Mouse (Mus musculus): ENCODE data around the gene Rbm3.

Rbm3 gene

DNA sequence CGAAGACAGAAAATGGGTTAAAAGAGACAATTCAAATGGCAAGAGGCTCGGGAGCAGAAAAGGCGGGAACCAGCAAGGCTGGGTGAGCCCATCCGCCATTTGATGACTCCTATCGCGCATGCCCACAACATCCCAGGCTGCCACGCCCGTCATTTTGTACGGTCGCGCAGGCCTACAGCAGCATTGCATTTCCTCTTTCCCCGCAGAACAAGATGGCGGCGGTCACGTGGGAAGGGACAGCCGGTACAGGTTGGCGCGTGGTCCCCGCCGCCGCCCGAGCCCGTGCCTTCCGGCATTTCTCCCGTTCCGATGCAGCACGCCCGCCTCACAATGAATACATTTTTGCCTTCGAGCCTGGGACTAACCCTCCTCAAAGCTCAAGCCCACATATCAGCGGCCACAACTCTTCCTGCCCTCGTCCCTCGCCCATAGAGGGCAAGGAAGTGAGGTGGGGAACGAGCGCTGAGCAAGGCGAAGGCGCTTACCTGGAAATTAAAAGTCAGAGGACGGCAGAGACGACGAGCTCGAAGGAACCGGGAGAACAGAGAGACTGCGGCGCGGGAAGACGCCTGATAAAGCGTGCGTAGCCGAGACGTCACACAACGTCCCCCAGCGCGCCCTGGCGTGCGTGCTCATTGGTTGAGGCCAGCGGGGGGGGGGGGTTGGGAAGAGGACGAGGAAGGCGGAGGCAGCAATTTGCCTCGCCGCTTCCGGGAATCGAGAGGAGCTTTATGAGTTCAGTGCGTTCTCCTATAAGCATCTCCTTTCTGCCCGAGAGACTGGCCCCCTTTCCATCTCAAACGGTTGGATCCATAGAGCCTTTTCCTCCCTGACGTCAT lies at the start of gene Rbm3:
Gene Rbm3 (minus strand): TSS at position 728 of the 839 bp plus-strand sequence.
- peak; percentile 89 for DNase-seq (ENCODE audit: low spot score)

DNA sequence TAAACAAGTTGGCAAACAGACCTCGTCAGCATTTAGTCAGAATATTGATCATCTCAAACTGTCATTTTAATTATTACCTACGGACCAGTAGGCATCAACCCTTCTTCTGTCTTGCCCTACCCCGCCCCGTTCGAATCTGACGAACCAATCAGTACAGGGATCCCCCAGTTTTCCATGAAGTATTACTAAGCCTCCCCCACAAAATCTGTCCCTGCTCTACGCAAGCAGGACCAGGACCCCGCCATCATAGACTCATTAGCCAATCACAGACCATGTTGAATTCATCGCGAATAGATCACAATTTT lies 47.7 kb upstream of the Rbm3 start, which contains the start of gene Ebp:
Gene Ebp (minus strand): TSS at position 94 of the 305 bp plus-strand sequence.
- no peak for DNase-seq (ENCODE audit: low spot score)

DNA sequence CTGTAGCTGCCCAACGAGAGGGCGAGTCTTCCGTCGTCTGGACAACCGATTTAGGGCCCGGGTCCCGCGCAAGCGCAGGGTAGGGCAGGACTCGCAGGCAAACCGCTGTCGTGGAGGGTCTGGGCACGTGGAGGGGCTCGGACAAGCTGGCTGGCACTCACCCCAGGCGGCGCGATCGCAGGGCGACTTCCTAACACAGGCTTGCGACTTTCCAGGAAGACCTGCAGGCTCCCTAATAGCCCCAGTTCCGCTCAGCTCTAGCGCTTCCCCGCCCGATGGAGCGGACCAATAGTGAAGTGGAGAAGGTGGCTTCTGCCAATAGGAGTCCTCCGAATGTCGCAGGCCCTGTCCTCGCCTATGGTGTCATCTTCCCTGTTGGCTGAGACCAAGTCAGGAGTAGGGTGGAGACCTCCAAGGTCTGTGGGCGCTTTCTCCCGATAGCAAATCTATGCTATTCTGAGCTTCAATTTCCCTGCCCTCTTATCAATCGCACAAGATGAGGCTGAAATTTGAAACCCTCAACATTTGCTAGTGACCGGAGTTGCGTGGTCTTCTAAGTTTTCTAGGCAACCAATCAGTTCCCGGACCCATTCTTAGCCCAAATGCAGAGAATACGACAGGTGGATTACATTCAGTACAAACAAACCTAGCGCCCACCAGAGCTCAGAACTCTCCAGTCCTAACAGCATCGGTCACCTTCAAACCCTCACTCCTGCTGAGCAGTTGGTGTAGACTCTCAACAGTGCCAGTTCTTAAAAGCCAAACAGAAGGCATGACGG lies 47.1 kb upstream of the Rbm3 start:
- peak; percentile 78 for DNase-seq (ENCODE audit: low spot score)

DNA sequence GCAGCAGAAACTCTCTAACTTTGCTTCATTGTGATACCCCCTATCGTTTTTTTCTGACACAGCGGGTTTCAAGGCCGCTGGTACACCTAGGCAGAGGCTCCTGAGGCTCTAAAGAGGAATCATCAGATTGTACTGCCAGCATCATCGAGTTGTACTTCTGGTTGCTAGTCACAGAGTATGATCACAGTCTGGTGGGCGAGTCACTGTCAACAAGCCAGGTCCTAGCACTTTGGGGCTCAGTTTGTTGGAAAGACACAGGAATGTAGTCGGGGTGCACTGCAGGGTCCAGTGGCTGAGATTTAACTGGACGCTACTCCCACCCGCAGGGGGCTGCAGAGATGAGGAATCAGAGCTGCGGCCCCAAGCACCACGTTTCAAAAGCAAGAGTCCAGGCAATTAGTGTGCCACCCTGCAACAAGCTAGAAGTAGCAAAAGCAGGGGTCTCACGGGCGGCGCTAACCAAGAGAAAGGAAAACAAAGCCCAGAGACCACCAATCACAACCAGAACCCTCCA lies 46.5 kb upstream of the Rbm3 start:
- DNase-seq (ENCODE audit: low spot score), result no peak

DNA sequence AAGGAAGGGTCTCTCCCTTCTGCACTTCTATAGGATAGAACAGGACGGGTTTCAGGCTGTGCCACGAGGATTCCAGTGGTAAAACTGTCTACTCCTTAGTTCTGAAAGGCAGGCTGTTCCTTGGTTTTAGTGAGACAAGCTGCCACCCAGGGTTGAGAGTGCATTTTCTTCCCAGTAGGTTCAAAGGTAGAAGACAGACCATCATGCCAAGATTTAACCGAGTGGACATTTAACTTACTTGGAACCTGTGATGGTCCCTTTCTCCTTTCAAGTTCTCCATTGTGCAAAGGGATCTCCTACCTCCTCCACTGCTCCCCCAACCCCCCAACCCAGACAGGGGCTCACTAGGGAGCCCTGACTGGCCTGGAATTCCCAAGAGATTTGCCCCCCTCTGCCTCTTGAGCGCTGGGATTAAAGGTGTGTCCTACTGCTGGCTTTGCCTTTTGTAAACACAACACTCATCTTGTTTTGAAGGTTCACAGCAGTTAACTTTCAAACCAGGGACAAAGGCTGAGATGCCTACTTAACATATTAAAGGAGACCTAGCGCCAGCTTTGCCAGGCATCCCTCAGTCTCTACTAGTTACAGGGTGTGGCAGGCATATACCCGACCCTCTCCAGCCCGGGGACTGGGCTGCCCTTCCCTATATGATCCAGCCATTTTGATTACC lies 37.3 kb upstream of the Rbm3 start:
- no peak for DNase-seq (ENCODE audit: low spot score)

DNA sequence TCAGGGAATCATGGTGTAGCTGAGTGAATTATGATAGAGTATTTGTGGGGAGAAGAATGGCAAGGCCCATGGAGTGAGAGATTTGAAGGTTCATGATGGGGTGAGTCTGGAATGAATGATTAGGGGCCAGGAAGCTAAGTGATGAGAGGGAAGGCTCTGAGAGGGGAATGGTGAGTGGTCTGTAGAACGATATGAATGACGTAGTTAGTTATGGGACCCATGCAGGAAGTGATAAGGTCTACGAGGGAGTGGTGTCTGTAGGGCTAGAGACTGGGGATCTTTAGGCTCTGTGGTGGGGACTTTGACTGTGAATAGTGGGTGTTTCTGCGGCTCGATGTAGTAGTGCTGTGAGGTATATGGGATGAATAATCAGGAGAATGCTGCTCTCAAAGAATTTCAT lies 34.0 kb upstream of the Rbm3 start:
- no peak for DNase-seq (ENCODE audit: low spot score)

DNA sequence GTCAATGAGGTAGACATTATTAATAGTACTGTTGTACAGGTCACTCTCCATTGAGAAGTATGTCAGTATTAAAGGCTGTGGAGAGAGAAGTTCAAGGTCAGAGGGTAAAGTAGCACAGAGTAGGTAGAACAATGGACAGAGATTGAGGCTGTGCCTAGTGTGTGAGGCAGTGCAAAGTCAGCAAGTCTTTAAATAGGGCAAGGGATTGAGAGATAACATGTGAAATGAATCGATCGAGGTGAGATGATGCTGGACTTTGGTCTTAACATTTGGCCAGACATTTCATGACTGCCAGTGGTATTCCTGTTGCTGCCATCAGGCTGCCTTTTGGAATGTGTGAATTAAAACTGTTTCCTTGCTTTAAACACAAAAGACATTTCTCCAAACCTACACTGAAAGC lies 33.2 kb upstream of the Rbm3 start:
- DNase-seq (ENCODE audit: low spot score), result no peak

DNA sequence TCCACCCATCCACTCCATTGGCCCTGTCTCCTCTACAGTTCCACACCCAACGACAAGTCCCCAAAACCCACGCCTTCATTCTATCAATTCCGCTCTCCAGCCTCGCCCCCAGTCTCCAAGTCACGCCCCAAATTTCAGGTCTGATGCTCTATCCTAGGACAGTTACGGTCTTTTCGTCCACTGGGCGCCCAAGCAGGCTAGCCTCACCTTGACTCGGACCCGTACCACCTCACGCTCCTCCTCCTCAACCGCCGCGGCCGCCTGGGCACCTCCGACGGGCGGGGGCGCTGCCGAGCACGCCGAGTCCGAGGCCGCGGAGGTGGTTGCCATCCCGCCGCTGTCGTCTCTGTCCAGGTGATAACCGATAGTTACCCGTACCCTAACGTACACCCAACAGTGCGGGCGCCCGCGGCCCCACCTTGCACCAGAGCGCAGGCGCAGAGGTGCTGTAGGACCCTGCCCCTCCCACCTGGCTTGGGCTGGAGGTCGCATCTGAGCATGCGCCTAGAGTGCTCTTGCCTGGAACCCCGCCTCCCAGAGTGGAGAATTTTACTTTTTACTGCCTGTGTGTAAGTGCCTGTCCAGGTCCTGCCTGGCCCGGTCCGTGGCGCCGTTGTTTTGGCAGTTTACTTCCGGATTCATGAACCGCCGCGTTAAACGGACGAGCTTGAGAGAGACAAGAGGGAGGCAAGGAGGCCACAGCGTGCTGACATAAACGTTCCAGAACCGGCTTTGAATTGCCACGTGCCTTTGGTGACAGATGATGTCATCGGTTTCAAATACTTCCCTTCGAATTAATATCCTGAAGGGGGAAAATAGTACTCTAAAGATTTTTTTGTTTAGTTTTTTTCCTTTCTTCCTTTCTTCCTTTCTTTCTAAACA lies 30.1 kb upstream of the Rbm3 start, which contains the start of gene Tbc1d25:
Gene Tbc1d25 (minus strand): TSS at position 678 of the 882 bp plus-strand sequence.
- DNase-seq (ENCODE audit: low spot score), result peak; percentile 85

DNA sequence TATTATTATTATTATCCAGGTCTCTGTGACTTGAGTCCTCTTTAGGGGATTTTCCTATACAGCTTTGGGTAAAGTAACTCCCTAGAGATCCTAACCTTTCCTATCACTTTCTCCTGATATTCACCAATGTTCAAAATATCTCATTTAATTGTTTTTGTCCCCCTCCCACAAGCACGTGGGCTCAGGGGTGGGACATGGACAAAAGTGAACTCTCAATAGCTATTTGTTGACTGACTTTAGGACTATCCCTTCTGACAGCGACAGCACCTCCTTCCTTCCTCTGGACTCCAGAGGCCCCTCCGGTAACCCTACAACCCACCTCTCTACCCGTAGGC lies 29.5 kb upstream of the Rbm3 start:
- no peak for DNase-seq (ENCODE audit: low spot score)

DNA sequence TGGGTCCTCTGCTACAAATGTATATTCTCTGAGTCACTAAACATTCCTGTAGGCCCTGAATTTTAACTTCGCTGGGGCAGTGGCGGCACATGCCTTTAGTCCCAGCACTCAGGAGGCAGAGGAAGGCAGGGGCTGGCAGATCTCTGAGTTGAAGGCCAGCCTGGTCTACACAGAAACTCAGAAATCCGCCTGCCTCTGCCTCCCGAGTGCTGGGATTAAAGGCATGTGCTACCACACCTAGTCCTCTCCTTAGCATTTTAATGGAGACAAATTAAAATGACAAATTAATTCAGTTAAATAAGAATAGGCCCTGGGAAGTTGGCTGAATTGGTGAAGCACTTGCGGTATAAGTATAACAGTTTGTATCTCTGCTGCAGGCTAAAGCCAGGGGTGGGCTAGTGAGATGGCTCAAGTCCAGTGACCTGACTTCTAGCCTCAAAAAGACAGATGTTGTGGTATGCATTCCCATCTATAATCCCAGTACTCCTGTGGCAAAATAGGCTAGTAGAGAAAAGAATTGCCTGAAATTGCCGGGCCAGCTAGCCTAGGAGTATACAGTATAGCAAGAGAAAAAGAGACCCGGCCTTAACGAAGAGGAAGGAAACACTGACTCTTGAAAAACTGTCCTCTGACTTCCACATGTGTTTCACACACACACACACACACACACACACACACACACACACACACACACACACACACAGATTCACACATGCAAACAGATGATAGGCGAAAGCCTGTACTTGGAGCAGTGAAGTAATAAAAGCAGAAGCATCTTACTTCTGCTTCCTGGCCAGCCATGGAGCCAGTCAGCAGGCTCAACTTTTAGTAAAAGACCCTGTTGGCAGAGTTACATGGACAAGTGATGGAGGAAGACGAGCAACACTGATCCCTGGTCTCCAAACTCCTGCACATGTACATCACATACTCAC lies 22.3 kb upstream of the Rbm3 start:
- no peak for DNase-seq (ENCODE audit: low spot score)

DNA sequence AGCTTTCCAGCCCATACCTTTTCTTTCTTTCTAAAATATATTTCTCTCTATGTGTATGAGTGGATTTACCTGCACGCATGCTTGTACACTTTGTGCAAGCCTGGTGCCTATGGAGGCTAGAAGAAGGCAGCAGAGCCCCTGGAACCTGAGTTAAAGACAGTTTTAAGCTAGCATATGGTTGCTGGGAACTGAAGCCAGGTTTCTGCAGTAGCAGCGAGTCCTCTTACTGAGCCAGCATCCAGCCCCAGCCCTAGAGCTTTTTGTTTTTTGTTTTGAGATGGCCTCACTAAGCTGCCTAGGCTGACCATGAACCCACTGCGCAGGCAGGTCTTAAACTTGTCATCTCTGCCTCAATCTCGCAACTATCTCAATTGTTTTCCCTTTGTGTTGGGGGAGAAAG lies 18.8 kb upstream of the Rbm3 start:
- no peak for DNase-seq (ENCODE audit: low spot score)

DNA sequence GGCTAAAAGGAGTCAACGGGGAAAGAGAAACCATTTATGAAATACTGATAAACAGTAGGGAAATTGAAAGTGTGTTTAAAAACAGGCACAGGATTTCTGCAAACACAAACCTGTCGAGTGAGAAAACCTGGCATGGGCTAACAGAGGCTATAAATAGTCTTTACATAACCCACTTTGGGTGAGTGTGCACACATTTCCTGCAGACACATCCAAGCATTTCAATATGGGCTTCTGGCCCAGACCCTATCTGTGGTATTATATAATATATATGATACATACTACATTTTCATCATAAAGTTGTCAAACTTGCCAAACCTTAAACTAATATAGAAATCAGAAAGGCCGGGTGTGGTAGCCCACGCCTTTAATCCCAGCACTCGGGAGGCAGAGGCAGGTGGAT lies 17.4 kb upstream of the Rbm3 start:
- DNase-seq (ENCODE audit: low spot score), result no peak

DNA sequence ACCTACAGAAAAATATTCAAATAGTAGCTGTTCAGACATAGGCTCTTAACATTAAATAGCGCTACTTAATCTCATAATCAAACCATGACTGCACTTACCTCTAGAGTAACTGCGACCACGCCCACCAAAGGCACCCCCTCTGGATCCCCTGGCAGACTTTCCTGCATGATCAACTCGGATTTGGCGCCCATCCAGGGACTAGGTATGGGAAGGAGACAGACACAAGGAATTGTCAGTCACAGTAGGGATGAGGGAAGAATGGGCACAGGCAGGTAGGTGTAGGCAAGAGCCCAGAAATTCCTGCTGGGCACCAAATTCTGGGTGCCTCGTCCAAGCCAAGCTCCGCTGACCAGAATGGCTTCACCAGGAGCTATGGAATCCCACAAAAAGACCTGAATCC lies 1.9 kb downstream of the Rbm3 start:
- DNase-seq (ENCODE audit: low spot score), result no peak

DNA sequence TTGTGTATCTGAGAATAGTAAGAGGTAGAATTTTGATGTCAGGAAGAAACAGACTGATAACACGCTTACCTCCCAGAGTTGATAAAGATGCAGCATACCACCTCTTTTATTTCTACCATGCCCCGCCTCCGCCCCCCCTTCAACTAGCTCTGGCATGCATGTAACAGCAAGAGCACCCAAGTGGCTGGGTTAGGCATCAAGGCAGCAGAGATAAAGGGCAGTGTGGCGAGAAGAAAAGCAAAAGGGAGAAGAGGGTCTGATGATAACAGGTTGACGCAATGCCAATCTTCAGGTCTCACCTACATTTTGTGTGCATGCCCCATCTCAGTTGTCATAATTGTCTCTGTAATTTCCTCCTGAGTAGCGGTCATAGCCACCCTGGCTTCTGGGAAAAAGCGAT lies 2.7 kb downstream of the Rbm3 start:
- DNase-seq (ENCODE audit: low spot score), result no peak

DNA sequence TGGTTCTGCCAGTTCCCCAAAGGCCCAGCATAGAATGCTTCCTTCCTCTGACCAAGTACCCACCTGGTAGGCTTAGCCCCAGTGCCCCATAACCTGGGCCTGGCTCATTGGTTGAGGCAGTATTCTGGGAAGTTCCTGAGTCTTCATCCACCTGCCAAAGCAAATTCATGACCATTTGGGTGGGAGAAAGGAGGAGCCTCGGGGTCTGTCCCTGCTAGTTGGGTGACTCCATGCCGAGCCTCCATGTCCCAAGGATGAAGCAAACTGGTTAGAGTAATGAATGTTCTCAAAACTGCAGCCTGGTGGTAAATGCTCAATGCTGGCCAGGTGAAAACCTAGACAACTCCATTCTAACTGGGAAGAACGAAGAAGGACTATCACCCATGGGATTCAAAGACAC lies 4.6 kb downstream of the Rbm3 start:
- no peak for DNase-seq (ENCODE audit: low spot score)

DNA sequence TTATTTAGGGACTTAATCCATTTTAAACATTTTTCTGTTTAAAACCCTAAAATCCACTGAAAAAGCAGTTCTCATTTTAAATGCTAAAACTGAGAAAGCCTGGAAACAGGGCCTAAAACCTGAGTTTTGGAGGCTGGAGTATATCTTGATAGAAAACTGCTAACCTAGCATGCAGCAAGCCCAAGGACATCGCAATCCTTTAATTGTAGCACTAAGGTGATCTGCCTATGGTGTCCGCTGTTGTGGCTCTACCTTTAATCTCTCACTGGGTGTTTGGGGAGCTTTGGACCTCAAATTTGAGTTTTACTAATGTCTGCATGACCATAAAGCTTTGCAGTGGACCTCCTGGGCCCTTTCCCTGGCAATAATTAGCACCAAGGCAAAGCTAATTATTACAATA lies 5.2 kb downstream of the Rbm3 start:
- DNase-seq (ENCODE audit: low spot score), result no peak

DNA sequence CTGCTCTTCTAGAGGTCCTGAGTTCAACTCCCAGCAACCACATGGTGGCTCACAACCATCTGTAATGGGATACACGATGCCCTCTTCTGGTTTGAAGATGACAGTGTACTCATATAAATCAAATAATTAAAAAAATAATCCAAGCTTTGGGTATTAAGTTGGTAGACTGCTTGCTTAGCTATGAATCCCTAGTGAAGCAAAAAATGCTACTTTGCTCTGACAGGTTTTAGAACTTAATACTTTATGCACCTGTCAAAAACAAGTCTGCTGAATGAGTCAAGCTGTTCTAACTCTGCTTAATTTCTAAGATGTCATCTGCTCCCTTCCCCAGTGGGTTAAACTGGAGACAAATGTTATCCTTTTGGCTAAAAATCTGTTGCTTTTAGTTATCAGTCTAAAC lies 6.2 kb downstream of the Rbm3 start:
- DNase-seq (ENCODE audit: low spot score), result no peak

DNA sequence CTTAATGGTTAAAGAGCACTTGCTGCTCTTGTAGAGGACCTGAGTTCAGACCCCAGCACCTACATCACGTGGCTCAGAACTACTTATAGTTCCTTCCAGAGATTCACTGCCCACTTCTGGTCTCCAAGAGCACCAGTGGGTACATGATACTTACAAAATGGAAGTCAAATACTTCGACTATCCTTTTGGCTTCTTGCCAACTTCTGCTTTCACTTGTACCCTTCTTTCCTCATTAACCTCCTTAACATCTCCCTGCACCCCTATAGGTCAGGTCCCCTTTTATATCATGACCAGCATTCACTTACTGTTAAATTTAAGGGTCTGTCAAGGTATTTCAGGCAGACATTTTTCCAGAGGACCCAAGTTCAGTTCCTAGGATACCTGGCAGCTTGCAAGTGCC lies 9.8 kb downstream of the Rbm3 start:
- no peak for DNase-seq (ENCODE audit: low spot score)

DNA sequence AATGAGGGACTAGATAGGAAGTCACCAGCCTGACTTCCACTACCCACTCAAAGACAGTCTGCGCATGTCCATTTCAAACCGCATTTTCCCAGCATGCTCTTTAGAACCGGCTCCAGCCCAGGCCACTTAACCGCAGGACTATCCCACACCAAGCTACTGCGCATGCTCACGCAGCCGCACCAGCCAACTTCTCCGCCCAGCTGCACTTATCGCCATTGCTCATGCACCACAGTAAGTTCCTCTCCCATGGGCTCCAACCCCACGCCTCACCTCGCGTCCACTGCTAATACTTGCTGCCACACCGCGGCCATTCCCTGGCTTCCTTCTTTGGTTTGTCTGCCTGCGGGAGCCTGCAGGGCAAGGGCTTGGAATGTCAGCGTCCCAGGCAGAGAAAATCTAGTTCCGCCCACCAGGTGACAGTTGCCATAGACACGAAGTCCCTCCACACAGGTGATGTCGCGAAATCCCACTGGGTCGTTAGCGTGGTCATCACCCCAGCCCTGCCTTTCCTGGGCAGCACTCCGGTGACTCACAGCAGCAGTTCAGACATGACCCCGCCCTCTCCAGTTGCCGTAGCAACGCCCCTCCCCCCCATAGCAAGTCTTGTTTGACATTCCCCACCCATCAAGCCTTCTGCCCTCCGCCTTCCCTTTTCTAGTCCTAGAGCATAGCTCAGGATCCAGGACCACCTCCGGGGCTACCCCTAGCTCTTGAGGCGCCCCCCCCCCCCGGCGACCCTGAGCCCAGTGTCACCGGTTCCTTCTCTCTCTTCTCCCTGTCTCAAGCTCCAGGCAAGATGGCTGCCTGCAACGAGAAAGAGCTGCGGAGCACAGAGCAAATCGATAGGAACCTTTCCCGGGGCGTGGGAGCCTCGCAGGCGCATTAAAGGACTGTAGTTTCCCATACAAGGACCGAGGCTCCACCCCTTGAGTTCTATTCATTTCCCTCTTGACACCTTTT lies 13.4 kb downstream of the Rbm3 start, which contains the start of gene Wdr13:
Gene Wdr13 (minus strand): TSS at position 876 of the 960 bp plus-strand sequence.
- DNase-seq (ENCODE audit: low spot score), result peak; percentile 90

Data from T-cell, adult 2 months (primary cell).